Mouse (Mus musculus): ENCODE measurements at regions not wholly inside any gene's neighbourhood (a gene's known extent, or its start where the extent isn't known, plus 50 kb on each side); places are given as distances from the start of the nearest gene placed in this dataset.
A peak's percentile ranks its signal among the peaks of the same experiment; 100 is the strongest.

- Histone ChIP-seq H3K4me3 (ENCODE audit: low read depth, low read length) (no peak overlapping the region), H3K27ac (ENCODE audit: low read length) (no peak overlapping the region), H3K9ac (replicated peaks; ENCODE audit: low read depth) (no peak overlapping the region), H3K36me3 (ENCODE audit: insufficient read depth, low read length) (no peaks in the 10 kb centered on the region), H3K4me2 (replicated peaks; ENCODE audit: low read depth, low read length) (no peak overlapping the region), H3K4me1 (ENCODE audit: insufficient read depth, low read depth, low read length) (no peaks in the 10 kb centered on the region), H3K27me3 (replicated peaks; ENCODE audit: insufficient read depth, low read length) (no peaks in the 10 kb centered on the region), H3K9me3 (ENCODE audit: low read length) (no peaks in the 10 kb centered on the region)
- TF ChIP-seq EP300 (IDR thresholded peaks at IDR 0.05) (no peak), CTCF (IDR thresholded peaks at IDR 0.05) (no peak)
- 60% methylated on average over 2 of the region's 2 CpGs for WGBS
- no peak for DNase-seq (ENCODE audit: low spot score)
- ATAC-seq = no peak
Measured at GRCm38 (mm10) chr5:47240060-47240459, 742.9 kb upstream of the Slit2 start.

GRCm38 (mm10) chr5:47240586-47240985, 742.4 kb upstream of the Slit2 start:
- TF ChIP-seq CTCF (IDR thresholded peaks at IDR 0.05) (no peak), EP300 (IDR thresholded peaks at IDR 0.05) (no peak)
- peak; percentile 13 for DNase-seq (ENCODE audit: low spot score)
- H3K9ac ChIP-seq (replicated peaks; ENCODE audit: low read depth) = no peak overlapping the region
- H3K27me3 ChIP-seq (replicated peaks; ENCODE audit: insufficient read depth, low read length) = no peaks in the 10 kb centered on the region
- H3K4me1 ChIP-seq (ENCODE audit: insufficient read depth, low read depth, low read length) = no peaks in the 10 kb centered on the region
- H3K4me3 ChIP-seq (ENCODE audit: low read depth, low read length) = no peak overlapping the region
- no peak for ATAC-seq
- no peak overlapping the region for H3K27ac ChIP-seq (ENCODE audit: low read length)
- H3K9me3 ChIP-seq (ENCODE audit: low read length) = no peaks in the 10 kb centered on the region
- H3K36me3 ChIP-seq (ENCODE audit: insufficient read depth, low read length) = no peaks in the 10 kb centered on the region
- WGBS = 37% methylated on average over 7 of the region's 7 CpGs
- H3K4me2 ChIP-seq (replicated peaks; ENCODE audit: low read depth, low read length) = no peak overlapping the region

DNA sequence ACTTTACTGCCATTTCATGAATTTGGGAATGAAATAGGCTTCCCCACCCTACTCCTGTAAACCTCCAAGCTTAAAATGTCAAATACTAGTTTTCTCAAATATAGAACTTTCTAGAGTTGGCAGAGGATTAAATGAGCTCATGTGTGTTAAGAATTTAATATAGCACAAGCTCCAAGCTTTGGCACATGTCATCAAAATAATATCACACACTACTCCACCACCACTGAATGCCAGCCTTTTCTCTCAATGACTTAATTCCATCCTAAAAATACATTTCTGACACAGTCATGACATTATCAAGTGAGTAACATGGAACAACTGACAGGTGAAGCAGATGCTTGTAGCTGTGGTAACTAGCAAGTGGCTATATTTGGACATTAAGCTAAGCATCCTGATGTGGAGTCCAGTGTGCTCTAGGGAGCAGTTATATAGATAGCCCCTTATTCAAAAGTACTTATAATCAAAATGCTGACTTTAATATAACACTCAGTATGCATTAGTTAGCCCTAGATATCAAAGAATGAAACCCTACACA, 728.0 kb upstream of the Slit2 start:
- no peaks in the 10 kb centered on the region for H3K9me3 ChIP-seq (ENCODE audit: low read length)
- H3K27ac ChIP-seq (ENCODE audit: low read length) = no peak overlapping the region
- H3K4me3 ChIP-seq (ENCODE audit: low read depth, low read length) = no peak overlapping the region
- H3K36me3 ChIP-seq (ENCODE audit: insufficient read depth, low read length) = no peaks in the 10 kb centered on the region
- no peak overlapping the region for H3K9ac ChIP-seq (replicated peaks; ENCODE audit: low read depth)
- H3K4me2 ChIP-seq (replicated peaks; ENCODE audit: low read depth, low read length) = no peak overlapping the region
- ATAC-seq (no peak), DNase-seq (ENCODE audit: low spot score) (no peak)
- H3K4me1 ChIP-seq (ENCODE audit: insufficient read depth, low read depth, low read length) = no peaks in the 10 kb centered on the region
- no peak for TF ChIP-seq CTCF (IDR thresholded peaks at IDR 0.05)
- TF ChIP-seq EP300 (IDR thresholded peaks at IDR 0.05) = no peak
- no peaks in the 10 kb centered on the region for H3K27me3 ChIP-seq (replicated peaks; ENCODE audit: insufficient read depth, low read length)

DNA sequence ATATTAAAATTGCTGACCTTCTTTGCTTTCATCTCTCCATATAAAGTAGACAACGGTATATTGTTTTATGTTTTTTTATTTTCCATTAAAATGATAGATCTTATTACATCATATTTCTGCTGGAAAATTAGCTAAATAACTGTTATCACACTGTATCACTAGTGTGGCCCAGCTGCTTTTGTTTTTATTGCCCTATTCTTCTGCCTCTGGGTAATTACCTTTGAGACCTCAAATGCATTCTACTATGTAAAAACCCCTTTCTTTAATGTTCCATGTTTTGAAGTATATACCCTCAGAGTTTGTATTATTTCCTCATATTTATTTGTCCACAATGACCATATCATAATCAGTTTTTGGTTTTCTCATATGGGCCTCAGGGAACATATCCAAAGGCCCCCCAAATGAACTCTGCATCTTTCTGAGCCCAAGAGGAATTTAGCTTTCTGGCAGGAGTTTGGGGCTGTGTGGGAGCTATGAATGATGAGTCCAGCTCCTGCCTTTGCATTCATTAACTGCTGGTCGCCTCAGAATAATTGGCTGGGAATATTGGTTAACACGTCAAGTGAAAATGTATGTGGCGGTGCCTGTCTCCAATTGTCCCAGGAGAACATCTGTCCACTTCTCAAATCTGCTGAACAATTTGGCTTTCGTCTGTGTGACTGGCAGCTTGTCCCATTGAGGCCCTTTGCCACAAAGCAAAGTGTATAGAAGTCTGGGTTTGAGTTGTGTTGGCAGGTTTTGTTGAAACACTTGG, 721.1 kb upstream of the Slit2 start:
- no peak for DNase-seq (ENCODE audit: low spot score)
- H3K4me3 ChIP-seq (ENCODE audit: low read depth, low read length) = no peak overlapping the region
- ATAC-seq = no peak
- no peaks in the 10 kb centered on the region for H3K27me3 ChIP-seq (replicated peaks; ENCODE audit: insufficient read depth, low read length)
- H3K9ac ChIP-seq (replicated peaks; ENCODE audit: low read depth) = no peak overlapping the region
- no peaks in the 10 kb centered on the region for H3K9me3 ChIP-seq (ENCODE audit: low read length)
- 83% methylated on average over 5 of the region's 5 CpGs for WGBS
- TF ChIP-seq CTCF (IDR thresholded peaks at IDR 0.05) = no peak
- no peak for TF ChIP-seq EP300 (IDR thresholded peaks at IDR 0.05)
- no peaks in the 10 kb centered on the region for H3K4me1 ChIP-seq (ENCODE audit: insufficient read depth, low read depth, low read length)
- no peak overlapping the region for H3K4me2 ChIP-seq (replicated peaks; ENCODE audit: low read depth, low read length)
- H3K27ac ChIP-seq (ENCODE audit: low read length) = no peak overlapping the region
- no peaks in the 10 kb centered on the region for H3K36me3 ChIP-seq (ENCODE audit: insufficient read depth, low read length)

GRCm38 (mm10) chr5:47272642-47273041, 710.3 kb upstream of the Slit2 start:
- H3K27me3 ChIP-seq (replicated peaks; ENCODE audit: insufficient read depth, low read length) = no peaks in the 10 kb centered on the region
- H3K4me2 ChIP-seq (replicated peaks; ENCODE audit: low read depth, low read length) = no peak overlapping the region
- H3K4me3 ChIP-seq (ENCODE audit: low read depth, low read length) = no peak overlapping the region
- no peak overlapping the region for H3K9ac ChIP-seq (replicated peaks; ENCODE audit: low read depth)
- ATAC-seq (no peak), DNase-seq (ENCODE audit: low spot score) (no peak)
- H3K36me3 ChIP-seq (ENCODE audit: insufficient read depth, low read length) = no peaks in the 10 kb centered on the region
- TF ChIP-seq EP300 (IDR thresholded peaks at IDR 0.05) (no peak), CTCF (IDR thresholded peaks at IDR 0.05) (no peak)
- no peaks in the 10 kb centered on the region for H3K9me3 ChIP-seq (ENCODE audit: low read length)
- no peak overlapping the region for H3K27ac ChIP-seq (ENCODE audit: low read length)
- no peaks in the 10 kb centered on the region; the same call in 1 of the 2 replicates for H3K4me1 ChIP-seq (ENCODE audit: insufficient read depth, low read depth, low read length)
- 49% methylated on average over 3 of the region's 3 CpGs for WGBS

GRCm38 (mm10) chr5:47273389-47274255, 709.3 kb upstream of the Slit2 start:
- DNase-seq (ENCODE audit: low spot score) (peak; percentile 34), ATAC-seq (peak; percentile 72)
- Histone ChIP-seq H3K4me1 (ENCODE audit: insufficient read depth, low read depth, low read length) (no peaks in the 10 kb centered on the region; the same call in 1 of the 2 replicates), H3K4me2 (replicated peaks; ENCODE audit: low read depth, low read length) (no peak overlapping the region), H3K4me3 (ENCODE audit: low read depth, low read length) (no peak overlapping the region), H3K27me3 (replicated peaks; ENCODE audit: insufficient read depth, low read length) (no peaks in the 10 kb centered on the region), H3K9ac (replicated peaks; ENCODE audit: low read depth) (no peak overlapping the region), H3K9me3 (ENCODE audit: low read length) (no peaks in the 10 kb centered on the region), H3K27ac (ENCODE audit: low read length) (no peak overlapping the region), H3K36me3 (ENCODE audit: insufficient read depth, low read length) (no peaks in the 10 kb centered on the region)
- 29% methylated on average over 9 of the region's 9 CpGs for WGBS
- TF ChIP-seq EP300 (IDR thresholded peaks at IDR 0.05) (no peak), CTCF (IDR thresholded peaks at IDR 0.05) (no peak)
